Mouse (Mus musculus) bone marrow macrophage, adult 2 months (primary cell): ENCODE measurements around the gene Pkig.

Experiments
- CTCF ChIP-seq: IDR thresholded peaks from 2 replicates; pipeline ENCODE4 v1.5.1; 2012; ENCODE audit warnings: low read depth, mild to moderate bottlenecking, low read length, moderate library complexity
- POLR2A ChIP-seq: IDR thresholded peaks from 2 replicates; pipeline ENCODE4 v1.6.1; 2012; ENCODE audit warnings: mild to moderate bottlenecking, low read depth, low read length, borderline replicate concordance

DNA sequence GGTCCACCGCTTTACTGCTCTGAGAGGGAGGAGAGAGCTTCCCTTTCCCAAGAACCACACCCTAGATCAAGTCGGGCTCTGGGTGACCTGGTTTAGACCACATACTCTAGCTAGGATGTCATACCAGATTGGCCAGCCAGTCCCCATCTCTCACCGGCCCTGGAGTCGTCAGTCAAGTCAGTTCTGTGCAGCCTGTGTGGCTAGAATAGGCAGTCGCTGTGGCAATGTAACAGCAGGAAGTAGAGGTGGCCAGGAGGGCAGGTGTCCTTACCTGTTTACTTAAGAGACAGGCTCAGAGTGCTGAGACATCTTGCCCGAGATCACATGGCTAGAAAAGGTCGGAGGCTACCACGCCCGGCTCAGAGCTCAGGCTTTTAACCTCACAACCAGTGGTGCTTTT lies 47.0 kb upstream of the Pkig start:
- no peak for TF ChIP-seq POLR2A
- TF ChIP-seq CTCF: no peak
